Mouse (Mus musculus) forebrain, embryonic 14.5 days (tissue): ENCODE measurements around the gene Gm45717. TPM values are rescaled to one million over a fixed set of nuclear protein-coding genes. Genes with fewer than 3 reads are reported as not detected.
A peak's percentile ranks its signal among the peaks of the same experiment; 100 is the strongest.

Experiments used
- ATAC-seq: fragments of 200-750 bp; cut with Nextera tagmentation; 2 replicates; pipeline ENCODE4 v1.8.0; 2017; ENCODE audit warnings: mild to moderate bottlenecking, moderate library complexity
- DNase-seq: peaks from one replicate; pipeline ENCODE4 v3.0.0-alpha.2; 2015; ENCODE audit warnings: low spot score
- H3K27ac ChIP-seq: fragments of 300-500 bp; sonication (generic); 2 replicates; pipeline ENCODE4 v1.5.1; 2014; ENCODE audit warnings: low read depth, mild to moderate bottlenecking, control low read depth, low read length, moderate library complexity
- H3K27me3 ChIP-seq: fragments of 300-500 bp; sonication (generic); replicated peaks from 2 replicates; pipeline ENCODE4 v1.6.1; 2014; ENCODE audit warnings: low read length, control low read depth, mixed read lengths; ENCODE audit not compliant: control insufficient read depth, insufficient read depth
- H3K36me3 ChIP-seq: fragments of 300-500 bp; sonication (generic); 2 replicates; pipeline ENCODE4 v1.6.1; 2014; ENCODE audit warnings: low read length, control low read depth; ENCODE audit not compliant: control insufficient read depth, insufficient read depth
- H3K4me1 ChIP-seq: fragments of 300-500 bp; sonication (generic); 2 replicates; pipeline ENCODE4 v1.6.1; 2014; ENCODE audit warnings: antibody characterized with exemption, low read length, control low read depth; ENCODE audit not compliant: control insufficient read depth, insufficient read depth
- H3K4me2 ChIP-seq: fragments of 300-500 bp; sonication (generic); 2 replicates; pipeline ENCODE4 v1.6.1; 2014; ENCODE audit warnings: mild to moderate bottlenecking, control low read depth, low read length
- H3K4me3 ChIP-seq: fragments of 300-500 bp; sonication (generic); 2 replicates; pipeline ENCODE4 v1.5.1; 2014; ENCODE audit warnings: low read depth, low read length, control low read depth
- H3K9ac ChIP-seq: fragments of 300-500 bp; sonication (generic); 2 replicates; pipeline ENCODE4 v1.6.1; 2014; ENCODE audit warnings: mild to moderate bottlenecking, low read length, control low read depth, moderate library complexity
- H3K9me3 ChIP-seq: fragments of 300-500 bp; sonication (generic); replicated peaks from 2 replicates; pipeline ENCODE4 v1.6.1; 2016; ENCODE audit warnings: low read length, control low read depth, mixed read lengths; ENCODE audit not compliant: control insufficient read depth
- WGBS: fragments of 180-500 bp; shearing (Covaris S2); extraction: QIAGEN DNeasy Blood & Tissue Kit; methylation state at CpG from one replicate; pipeline ENCODE4 v1.1.7; 2014; 5-methylcytosine and 5-hydroxymethylcytosine counted together
- polyA plus RNA-seq: library from polyadenylated mRNA; unstranded; fragments of >200 nt; fragmentation: Nextera tagmentation; extraction: Ambion mirVana; gene quantifications from 2 replicates; pipeline ENCODE4 v1.2.1, GENCODE M21; 2014

Gene Gm45717
- polyA plus RNA-seq = not detected in 2 replicates

DNA sequence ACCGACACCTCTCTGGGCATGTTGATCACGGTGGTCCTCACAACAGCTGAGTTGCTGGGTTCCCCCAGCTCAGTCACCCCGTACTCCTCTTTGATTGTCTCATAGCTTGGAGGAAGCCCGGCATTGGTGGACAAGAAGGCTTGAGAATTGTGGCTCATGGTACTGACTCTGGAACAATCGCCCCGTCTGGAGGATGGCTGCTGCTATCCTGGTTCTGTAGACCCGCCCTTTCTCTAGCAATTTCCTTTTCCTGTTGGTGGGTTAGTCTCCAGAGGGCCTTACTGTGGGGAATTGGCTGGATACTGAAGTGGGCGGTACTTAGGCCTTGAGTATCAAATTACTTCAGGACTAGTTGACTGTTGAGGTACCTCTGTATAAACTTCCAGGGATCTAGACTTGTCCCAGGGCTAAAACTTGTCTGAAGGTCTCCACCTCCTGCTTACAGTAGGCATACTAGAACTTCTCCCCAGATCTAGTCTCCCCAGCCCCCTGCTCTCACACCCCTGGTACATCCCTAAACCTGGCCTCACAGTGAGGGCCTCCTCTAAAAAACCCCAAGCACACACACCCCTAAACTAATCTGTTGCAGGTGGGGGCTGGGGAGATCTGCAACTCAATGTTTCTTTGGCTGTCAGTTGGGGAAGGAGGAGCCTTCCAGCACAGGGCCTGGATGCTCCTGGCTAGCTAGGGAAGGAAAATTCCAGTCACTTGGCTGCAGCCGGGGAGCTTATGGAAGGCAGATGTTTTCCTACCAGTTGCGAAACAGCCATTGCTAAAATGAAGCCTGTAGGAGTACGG is at the start of gene Gm45717, which contains the start of gene Ifitm2:
Gm45717 (minus strand) TSS at position 180 of the 798 bp plus-strand sequence.
Ifitm2 (minus strand) TSS at position 230 of the 798 bp plus-strand sequence.
- 0 out of 2 replicates have a peak within 1 kb of the TSS, but pooled peaks have one; percentile 27 for H3K27ac ChIP-seq

DNA sequence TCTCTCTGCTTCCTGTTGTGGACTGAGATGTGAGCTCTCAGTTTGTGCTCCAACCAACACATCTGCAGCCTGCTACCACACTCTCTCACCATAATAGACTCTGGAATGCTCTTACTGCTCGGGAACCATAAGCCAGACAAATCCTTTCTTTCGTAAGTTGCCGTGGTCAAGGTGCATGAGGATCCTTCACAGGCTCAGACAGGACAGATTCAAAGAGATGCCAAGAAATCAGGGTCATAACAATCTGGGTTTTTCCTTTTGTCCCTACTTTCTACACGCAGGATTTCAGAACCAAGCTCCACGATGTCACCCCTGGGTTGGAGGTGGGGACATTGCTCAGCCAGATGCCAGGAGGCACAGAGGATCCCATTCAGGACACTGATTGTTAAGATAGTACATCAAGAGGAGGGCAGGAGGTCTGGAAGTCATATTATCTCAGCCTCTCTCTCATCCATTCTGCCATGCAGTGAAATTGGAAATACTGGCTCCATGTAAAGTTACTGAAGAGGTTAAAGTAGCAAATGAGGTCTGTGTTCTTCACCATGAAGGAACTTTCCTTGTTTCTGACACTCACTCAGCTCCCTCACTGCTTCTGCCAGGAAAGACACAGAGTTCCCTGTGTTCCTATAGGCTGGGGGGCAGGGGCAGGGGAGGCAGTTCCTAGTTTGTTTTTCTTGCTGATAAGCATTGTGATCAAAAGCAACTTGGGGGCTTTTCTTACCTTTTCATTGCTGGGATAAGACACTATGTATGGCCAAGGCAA is 47.7 kb upstream of the Gm45717 start:
- no peak for DNase-seq
- Histone ChIP-seq H3K4me3 (no peak overlapping the region), H3K36me3 (no peaks in the 10 kb centered on the region), H3K9ac (no peak overlapping the region), H3K4me1 (no peaks in the 10 kb centered on the region), H3K27me3 (no peaks in the 10 kb centered on the region), H3K9me3 (no peaks in the 10 kb centered on the region), H3K27ac (no peak overlapping the region), H3K4me2 (no peak overlapping the region)
- ATAC-seq = no peak
- WGBS = 82% methylated on average over 5 of the region's 5 CpGs

More for the DNA sequence above, at the start of gene Gm45717, which contains the start of gene Ifitm2:
- Histone ChIP-seq H3K4me3 (peak within 1 kb of the TSS; percentile 25), H3K4me2 (peak within 1 kb of the TSS; percentile 49), H3K4me1 (peaks cover 12% of the 10 kb centered on the region; the same call in 1 of the 2 replicates), H3K27me3 (no peaks in the 10 kb centered on the region), H3K9ac (peak within 1 kb of the TSS; percentile 43; the same call in 1 of the 2 replicates), H3K9me3 (no peaks in the 10 kb centered on the region), H3K36me3 (no peaks in the 10 kb centered on the region)
- peak; percentile 67 for DNase-seq
- 32% methylated on average over 11 of the region's 11 CpGs for WGBS
- peak; percentile 68 for ATAC-seq

DNA sequence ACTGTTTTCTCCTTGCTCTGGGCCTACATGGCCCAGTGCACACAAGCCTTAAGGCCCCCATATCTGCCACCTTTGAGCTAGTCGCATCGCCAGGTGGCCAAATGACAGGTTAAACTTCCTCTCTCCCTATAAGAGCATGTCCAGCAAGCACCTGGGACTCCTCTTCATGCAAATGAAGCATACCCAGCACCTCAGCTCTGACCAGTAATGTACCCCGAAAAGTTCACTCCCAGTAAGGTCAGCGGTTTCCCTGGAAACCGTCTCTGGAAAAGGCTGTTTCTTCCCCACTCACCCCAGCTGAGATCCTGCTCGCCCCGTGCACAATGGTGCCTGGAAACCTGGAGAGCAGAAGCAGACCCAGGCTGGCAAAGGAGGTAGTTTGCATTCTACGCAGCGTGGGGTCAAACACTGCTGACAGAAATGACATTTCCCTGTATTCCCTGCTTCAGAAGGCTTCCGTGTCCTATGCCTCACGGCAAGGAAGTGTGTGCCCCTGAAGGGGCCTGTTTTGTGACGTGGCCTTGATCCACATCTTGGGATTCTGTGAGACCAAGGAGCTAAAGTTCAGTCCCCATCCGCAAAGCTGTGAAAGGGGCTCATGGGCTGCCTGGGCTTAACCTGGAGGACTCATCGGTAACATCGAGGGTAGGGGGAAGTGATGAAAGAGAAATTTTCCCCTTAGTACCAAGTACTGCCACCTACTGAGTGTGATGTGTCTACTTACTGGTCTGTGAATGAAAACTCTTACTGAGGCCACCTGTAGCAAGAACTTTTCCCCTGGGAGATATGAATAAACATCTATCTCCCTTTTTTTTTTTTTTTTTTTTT is 45.4 kb upstream of the Gm45717 start:
- Histone ChIP-seq H3K9me3 (no peaks in the 10 kb centered on the region), H3K4me3 (no peak overlapping the region), H3K27me3 (no peaks in the 10 kb centered on the region), H3K36me3 (no peaks in the 10 kb centered on the region), H3K4me1 (no peaks in the 10 kb centered on the region), H3K27ac (no peak overlapping the region), H3K4me2 (no peak overlapping the region), H3K9ac (no peak overlapping the region)
- WGBS = 79% methylated on average over 15 of the region's 15 CpGs
- no peak for ATAC-seq
- DNase-seq = no peak

DNA sequence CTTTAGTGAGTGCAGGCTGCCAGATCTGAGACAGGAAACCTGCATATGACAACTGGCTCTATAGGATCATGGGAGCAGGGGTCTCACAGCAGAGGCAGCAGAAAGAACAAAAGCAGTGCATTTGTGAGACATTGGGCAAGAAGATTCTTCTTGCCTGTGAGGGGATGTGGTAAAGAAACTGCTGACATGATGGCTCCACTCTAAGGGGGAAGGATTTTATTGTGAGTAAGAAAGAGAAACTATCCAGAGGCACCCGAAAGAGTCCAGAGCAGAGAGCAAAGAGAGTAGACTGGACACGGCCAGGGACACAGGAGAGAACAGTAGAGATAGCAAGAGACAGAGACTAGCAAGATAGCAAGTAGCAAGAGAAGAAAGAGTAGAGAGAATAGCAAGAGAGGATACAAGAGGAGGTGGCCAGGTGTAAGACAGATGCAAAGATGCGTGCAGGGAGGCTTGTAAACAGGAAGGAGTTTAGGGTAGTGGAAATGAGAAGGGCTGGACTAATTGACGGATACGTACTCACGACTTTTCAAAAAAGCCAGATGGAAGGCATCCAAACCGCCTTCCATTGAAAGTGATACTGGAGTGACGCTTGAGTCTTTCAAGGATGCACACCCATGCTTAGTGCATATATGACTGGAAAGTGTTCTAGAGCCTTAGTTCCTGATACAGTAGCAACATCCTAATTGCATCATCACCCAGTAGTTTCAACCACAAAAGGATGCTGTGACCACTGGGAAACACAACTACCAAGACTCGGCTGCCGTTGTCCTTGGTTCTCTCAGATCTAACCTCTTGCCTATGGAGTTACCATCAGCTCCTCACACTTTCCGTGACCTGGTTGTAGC is 43.3 kb upstream of the Gm45717 start:
- ATAC-seq = no peak
- Histone ChIP-seq H3K27ac (no peak overlapping the region), H3K4me1 (no peaks in the 10 kb centered on the region), H3K27me3 (no peaks in the 10 kb centered on the region), H3K4me2 (no peak overlapping the region), H3K4me3 (no peak overlapping the region), H3K36me3 (no peaks in the 10 kb centered on the region), H3K9ac (no peak overlapping the region), H3K9me3 (no peaks in the 10 kb centered on the region)
- no peak for DNase-seq
- WGBS = 93% methylated on average over 11 of the region's 11 CpGs

DNA sequence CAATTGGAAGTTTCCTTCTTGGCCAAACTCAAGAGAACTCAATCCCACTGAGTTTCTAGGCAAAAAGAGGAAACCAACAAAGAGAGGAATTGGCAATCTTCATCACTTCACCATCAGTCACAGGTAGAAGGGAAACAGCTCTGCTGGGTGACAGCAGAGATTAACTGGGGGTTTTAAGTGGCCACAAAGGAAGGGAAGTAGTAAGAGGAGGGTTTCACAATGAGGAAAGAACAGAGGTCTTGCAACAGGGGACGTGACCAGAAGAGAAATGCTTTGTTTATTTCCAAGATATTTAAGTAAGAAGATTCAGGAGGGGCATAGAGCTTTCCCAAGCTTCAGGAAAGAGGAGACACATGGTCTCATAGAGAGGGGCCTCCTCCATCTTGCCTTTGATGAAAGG is 42.1 kb upstream of the Gm45717 start:
- Histone ChIP-seq H3K4me3 (no peak overlapping the region), H3K9ac (no peak overlapping the region), H3K4me2 (no peak overlapping the region), H3K4me1 (no peaks in the 10 kb centered on the region), H3K36me3 (no peaks in the 10 kb centered on the region), H3K9me3 (no peaks in the 10 kb centered on the region), H3K27me3 (no peaks in the 10 kb centered on the region), H3K27ac (no peak overlapping the region)
- ATAC-seq (no peak), DNase-seq (no peak)
- WGBS = 70% methylated on average over 1 of the region's 1 CpGs

DNA sequence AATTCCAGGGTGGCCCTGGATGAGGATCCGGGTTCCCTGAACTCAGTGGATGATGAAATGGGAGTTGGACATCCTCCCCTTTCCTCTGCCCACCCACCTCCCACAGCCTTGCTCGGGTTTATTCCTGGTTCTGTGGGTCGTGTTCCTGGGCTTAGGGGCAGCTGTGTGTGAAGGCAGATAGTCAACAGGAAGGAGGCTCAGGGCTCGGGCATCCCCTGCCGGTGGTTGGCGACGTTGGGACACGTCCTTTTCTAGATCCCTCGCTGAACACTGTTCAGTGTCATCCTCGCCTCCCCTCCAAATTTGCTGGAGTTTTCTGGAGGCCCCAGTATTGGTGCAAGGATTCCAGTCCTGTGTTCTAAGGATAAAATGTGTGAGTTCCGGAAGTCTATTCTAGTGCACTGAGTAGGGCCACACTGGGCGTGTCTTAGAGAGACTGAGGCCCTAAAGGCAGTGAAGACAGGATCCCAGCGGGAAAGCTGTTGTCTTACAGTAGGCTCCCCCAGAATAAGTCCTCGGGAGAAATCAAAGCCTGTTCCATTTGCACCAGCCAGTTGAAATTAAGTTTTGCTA is 35.5 kb upstream of the Gm45717 start:
- no peaks in the 10 kb centered on the region for H3K36me3 ChIP-seq
- DNase-seq (no peak), ATAC-seq (no peak)
- H3K9me3 ChIP-seq = no peaks in the 10 kb centered on the region
- no peak overlapping the region for H3K4me3 ChIP-seq
- no peaks in the 10 kb centered on the region for H3K4me1 ChIP-seq
- WGBS = 89% methylated on average over 14 of the region's 14 CpGs
- no peak overlapping the region for H3K9ac ChIP-seq
- no peak overlapping the region for H3K4me2 ChIP-seq
- no peak overlapping the region for H3K27ac ChIP-seq
- no peaks in the 10 kb centered on the region for H3K27me3 ChIP-seq

DNA sequence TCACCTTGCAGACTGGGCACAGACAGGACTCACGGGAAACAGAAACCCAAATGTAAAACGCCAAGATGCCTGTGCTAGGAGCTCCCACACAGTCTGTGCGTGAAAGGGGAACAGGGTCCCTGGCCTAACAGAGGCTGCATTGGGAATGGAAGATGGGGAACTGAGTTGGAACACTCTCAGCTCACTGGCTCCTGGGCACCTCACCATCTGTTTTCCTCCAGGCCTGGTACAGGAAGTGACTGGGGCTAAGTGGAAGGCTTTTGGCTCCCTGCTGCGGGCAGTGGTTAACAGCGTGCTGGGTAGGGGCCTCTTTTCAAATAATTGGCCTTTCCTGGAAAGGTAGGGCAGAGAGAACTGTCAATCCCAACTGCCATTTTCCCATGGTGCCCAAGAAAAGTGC is 34.9 kb upstream of the Gm45717 start:
- Histone ChIP-seq H3K27me3 (no peaks in the 10 kb centered on the region), H3K9me3 (no peaks in the 10 kb centered on the region), H3K4me3 (no peak overlapping the region), H3K9ac (no peak overlapping the region), H3K4me1 (no peaks in the 10 kb centered on the region), H3K4me2 (no peak overlapping the region), H3K36me3 (no peaks in the 10 kb centered on the region), H3K27ac (no peak overlapping the region)
- DNase-seq (no peak), ATAC-seq (no peak)
- WGBS = 77% methylated on average over 5 of the region's 5 CpGs

DNA sequence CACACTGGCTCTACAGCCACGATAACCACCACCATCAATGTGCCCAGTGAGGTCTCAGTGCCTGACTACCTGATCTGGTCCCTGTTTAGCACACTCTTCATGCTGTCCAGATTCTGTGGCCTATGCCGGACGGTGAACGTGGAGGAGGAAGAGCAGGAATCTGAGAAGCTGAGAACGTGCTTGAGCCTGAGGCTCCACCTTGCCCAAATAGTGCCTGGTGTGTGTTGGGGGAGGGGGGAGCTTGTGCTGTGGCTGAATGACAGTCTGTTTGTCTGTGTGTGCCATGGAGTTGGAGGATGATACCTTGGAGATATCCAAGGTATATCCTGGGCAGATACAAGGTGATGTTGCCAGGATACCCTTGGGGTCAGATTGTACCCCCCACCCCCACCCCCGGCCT is 34.4 kb upstream of the Gm45717 start:
- H3K4me1 ChIP-seq = no peaks in the 10 kb centered on the region
- no peak overlapping the region for H3K9ac ChIP-seq
- ATAC-seq (no peak), DNase-seq (no peak)
- H3K9me3 ChIP-seq = no peaks in the 10 kb centered on the region
- no peaks in the 10 kb centered on the region for H3K27me3 ChIP-seq
- WGBS = 80% methylated on average over 6 of the region's 6 CpGs
- H3K4me3 ChIP-seq = no peak overlapping the region
- no peaks in the 10 kb centered on the region for H3K36me3 ChIP-seq
- no peak overlapping the region for H3K27ac ChIP-seq
- H3K4me2 ChIP-seq = no peak overlapping the region
